Mouse (Mus musculus) liver, embryonic 12.5 days (tissue): ENCODE measurements around the gene Arhgef9. TPM values are rescaled to one million over a fixed set of nuclear protein-coding genes. Genes with fewer than 3 reads are reported as not detected.
A peak's percentile ranks its signal among the peaks of the same experiment; 100 is the strongest.

Experiments
- ATAC-seq: fragments of 200-750 bp; cut with Nextera tagmentation; 2 replicates; pipeline ENCODE4 v1.8.0; 2017; ENCODE audit warnings: moderate number of reproducible peaks, mild to moderate bottlenecking, moderate library complexity
- H3K27ac ChIP-seq: fragments of 300-500 bp; sonication (generic); 2 replicates; pipeline ENCODE4 v1.5.1; 2016; ENCODE audit warnings: mild to moderate bottlenecking
- H3K27me3 ChIP-seq: fragments of 300-500 bp; sonication (generic); replicated peaks from 2 replicates; pipeline ENCODE4 v1.6.1; 2016; ENCODE audit warnings: mild to moderate bottlenecking, moderate library complexity
- H3K36me3 ChIP-seq: fragments of 300-500 bp; sonication (generic); 2 replicates; pipeline ENCODE4 v1.6.1; 2016; ENCODE audit warnings: mild to moderate bottlenecking, moderate library complexity
- H3K4me1 ChIP-seq: fragments of 300-500 bp; sonication (generic); 2 replicates; pipeline ENCODE4 v1.6.1; 2016
- H3K4me2 ChIP-seq: fragments of 300-500 bp; sonication (generic); 2 replicates; pipeline ENCODE4 v1.6.1; 2016; ENCODE audit warnings: mild to moderate bottlenecking, moderate library complexity
- H3K4me3 ChIP-seq: fragments of 300-500 bp; sonication (generic); 2 replicates; pipeline ENCODE4 v1.5.1; 2016; ENCODE audit warnings: mild to moderate bottlenecking, moderate library complexity
- H3K9ac ChIP-seq: fragments of 300-500 bp; sonication (generic); 2 replicates; pipeline ENCODE4 v1.6.1; 2016; ENCODE audit warnings: mild to moderate bottlenecking, moderate library complexity
- H3K9me3 ChIP-seq: fragments of 300-500 bp; sonication (generic); replicated peaks from 2 replicates; pipeline ENCODE4 v1.6.1; 2016; ENCODE audit warnings: mild to moderate bottlenecking, moderate library complexity
- WGBS: fragments of 180-500 bp; shearing (Covaris S2); methylation state at CpG from one replicate; pipeline ENCODE4 v1.1.7; 2016; ENCODE audit not compliant: insufficient replicate concordance; 5-methylcytosine and 5-hydroxymethylcytosine counted together
- polyA plus RNA-seq: library from polyadenylated mRNA; unstranded; fragments of >200 nt; fragmentation: Nextera tagmentation; extraction: Ambion mirVana; gene quantifications from 2 replicates; pipeline ENCODE4 v1.2.1, GENCODE M21; 2016

Gene Arhgef9
- polyA plus RNA-seq, 1 experiment from 2014 or later: 1.7 TPM

GRCm38 (mm10) chrX:95131783-95132182, 64.9 kb downstream of the Arhgef9 start:
- Histone ChIP-seq H3K27ac (no peak overlapping the region), H3K36me3 (no peaks in the 10 kb centered on the region), H3K4me1 (no peaks in the 10 kb centered on the region), H3K9me3 (no peaks in the 10 kb centered on the region), H3K4me2 (no peak overlapping the region), H3K4me3 (no peak overlapping the region), H3K9ac (no peak overlapping the region), H3K27me3 (0 out of 2 replicates have a peak, but pooled peaks cover 5% of the 10 kb centered on the region)
- no peak for ATAC-seq
- WGBS: 74% methylated on average over 1 of the region's 1 CpGs

- Histone ChIP-seq H3K9me3 (no peaks in the 10 kb centered on the region), H3K27ac (no peak overlapping the region), H3K9ac (no peak overlapping the region), H3K4me1 (no peaks in the 10 kb centered on the region), H3K4me3 (no peak overlapping the region), H3K27me3 (0 out of 2 replicates have a peak, but pooled peaks cover 2% of the 10 kb centered on the region), H3K4me2 (no peak overlapping the region), H3K36me3 (no peaks in the 10 kb centered on the region)
- no peak for ATAC-seq
- 66% methylated on average over 6 of the region's 6 CpGs for WGBS
These were observed 73.2 kb downstream of the Arhgef9 start for GRCm38 (mm10) chrX:95123462-95123861.

GRCm38 (mm10) chrX:95104361-95104760, 92.3 kb downstream of the Arhgef9 start:
- no peaks in the 10 kb centered on the region for H3K27me3 ChIP-seq
- WGBS: 61% methylated on average over 3 of the region's 3 CpGs
- no peaks in the 10 kb centered on the region for H3K4me1 ChIP-seq
- no peaks in the 10 kb centered on the region for H3K36me3 ChIP-seq
- no peaks in the 10 kb centered on the region for H3K9me3 ChIP-seq
- ATAC-seq: no peak
- no peak overlapping the region for H3K4me3 ChIP-seq
- no peak overlapping the region for H3K9ac ChIP-seq
- no peak overlapping the region for H3K27ac ChIP-seq
- H3K4me2 ChIP-seq: no peak overlapping the region

GRCm38 (mm10) chrX:95087674-95088073, 109.0 kb downstream of the Arhgef9 start:
- no peak overlapping the region for H3K9ac ChIP-seq
- no peaks in the 10 kb centered on the region for H3K36me3 ChIP-seq
- H3K27me3 ChIP-seq: no peaks in the 10 kb centered on the region
- WGBS: 28% methylated on average over 4 of the region's 4 CpGs
- no peak overlapping the region for H3K4me3 ChIP-seq
- no peak overlapping the region for H3K4me2 ChIP-seq
- H3K4me1 ChIP-seq: no peaks in the 10 kb centered on the region
- ATAC-seq: no peak
- H3K9me3 ChIP-seq: no peaks in the 10 kb centered on the region
- H3K27ac ChIP-seq: no peak overlapping the region

GRCm38 (mm10) chrX:95077013-95077699, 119.5 kb downstream of the Arhgef9 start:
- ATAC-seq: no peak

GRCm38 (mm10) chrX:95027907-95028306, 168.7 kb downstream of the Arhgef9 start:
- Histone ChIP-seq H3K36me3 (no peaks in the 10 kb centered on the region), H3K9me3 (no peaks in the 10 kb centered on the region), H3K27ac (no peak overlapping the region), H3K9ac (no peak overlapping the region), H3K4me2 (no peak overlapping the region), H3K4me1 (no peaks in the 10 kb centered on the region), H3K27me3 (peaks cover 14% of the 10 kb centered on the region; the same call in 1 of the 2 replicates), H3K4me3 (no peak overlapping the region)
- no peak for ATAC-seq
- 61% methylated on average over 5 of the region's 5 CpGs for WGBS

More at GRCm38 (mm10) chrX:95077013-95077699, 119.5 kb downstream of the Arhgef9 start:
- Histone ChIP-seq H3K27me3 (peaks cover 5% of the 10 kb centered on the region; the same call in 1 of the 2 replicates), H3K27ac (no peak overlapping the region), H3K9me3 (no peaks in the 10 kb centered on the region), H3K4me3 (no peak overlapping the region), H3K4me2 (no peak overlapping the region), H3K4me1 (0 out of 2 replicates have a peak, but pooled peaks cover 5% of the 10 kb centered on the region), H3K9ac (no peak overlapping the region), H3K36me3 (no peaks in the 10 kb centered on the region)
- 38% methylated on average over 9 of the region's 9 CpGs for WGBS

- 8% methylated on average over 29 of the region's 30 CpGs for WGBS
- H3K9me3 ChIP-seq: no peaks in the 10 kb centered on the region
- ATAC-seq: peak; percentile 79
- no peaks in the 10 kb centered on the region for H3K4me1 ChIP-seq
- peak within 1 kb of the TSS; percentile 61 for H3K4me3 ChIP-seq
- H3K4me2 ChIP-seq: peak within 1 kb of the TSS; percentile 77
- peaks cover 14% of the 10 kb centered on the region; the same call in 1 of the 2 replicates for H3K27me3 ChIP-seq
- H3K27ac ChIP-seq: peak within 1 kb of the TSS; percentile 65
- H3K36me3 ChIP-seq: no peaks in the 10 kb centered on the region
- H3K9ac ChIP-seq: peak within 1 kb of the TSS; percentile 48
These were observed 170.2 kb downstream of the Arhgef9 start, which contains the start of gene Spin4 for GRCm38 (mm10) chrX:95026361-95026892. Spin4 (minus strand) TSS chrX:95026682.

- Histone ChIP-seq H3K36me3 (no peaks in the 10 kb centered on the region), H3K9me3 (no peaks in the 10 kb centered on the region), H3K4me2 (peak overlapping the region; percentile 77), H3K27me3 (peaks cover 14% of the 10 kb centered on the region; the same call in 1 of the 2 replicates), H3K4me3 (peak overlapping the region; percentile 61), H3K27ac (peak overlapping the region; percentile 65; the same call in 1 of the 2 replicates), H3K9ac (peak overlapping the region; percentile 48; the same call in 1 of the 2 replicates), H3K4me1 (no peaks in the 10 kb centered on the region)
- 12% methylated on average over 23 of the region's 23 CpGs for WGBS
- ATAC-seq: peak; percentile 60
These were observed 170.8 kb downstream of the Arhgef9 start for GRCm38 (mm10) chrX:95025779-95026360.

- Histone ChIP-seq H3K4me2 (no peak overlapping the region), H3K4me1 (no peaks in the 10 kb centered on the region), H3K36me3 (no peaks in the 10 kb centered on the region), H3K9me3 (no peaks in the 10 kb centered on the region), H3K4me3 (no peak overlapping the region), H3K9ac (no peak overlapping the region), H3K27me3 (no peaks in the 10 kb centered on the region; the same call in 1 of the 2 replicates), H3K27ac (no peak overlapping the region)
- 9% methylated on average over 4 of the region's 4 CpGs for WGBS
- no peak for ATAC-seq
These were observed 184.6 kb downstream of the Arhgef9 start for GRCm38 (mm10) chrX:95012033-95012432.

Other genes with a start within 250 kb of the Arhgef9 start
- gene Spin4, start 170.2 kb downstream of the Arhgef9 start, polyA plus RNA-seq: 1.5 and 2.1 TPM in 2 replicates
- 3.5 and 3.6 TPM in 2 replicates for gene Amer1, start 248.0 kb upstream of the Arhgef9 start, polyA plus RNA-seq